Mouse (Mus musculus) cortical plate, adult 2 months (tissue): ENCODE results near the gene Smim24.

Source experiments
- CTCF ChIP-seq: fragments of 200-500 bp; IDR thresholded peaks from 2 replicates; pipeline ENCODE4 v1.5.1; 2011; ENCODE audit warnings: mild to moderate bottlenecking, control low read depth, low read length; ENCODE audit not compliant: insufficient read depth; ENCODE audit errors: extremely low read depth
- POLR2A ChIP-seq: fragments of 200-500 bp; IDR thresholded peaks from 2 replicates; pipeline ENCODE4 v1.6.1; 2011; ENCODE audit warnings: mild to moderate bottlenecking, low read length, control low read depth; ENCODE audit not compliant: insufficient read depth; ENCODE audit errors: extremely low read depth

DNA sequence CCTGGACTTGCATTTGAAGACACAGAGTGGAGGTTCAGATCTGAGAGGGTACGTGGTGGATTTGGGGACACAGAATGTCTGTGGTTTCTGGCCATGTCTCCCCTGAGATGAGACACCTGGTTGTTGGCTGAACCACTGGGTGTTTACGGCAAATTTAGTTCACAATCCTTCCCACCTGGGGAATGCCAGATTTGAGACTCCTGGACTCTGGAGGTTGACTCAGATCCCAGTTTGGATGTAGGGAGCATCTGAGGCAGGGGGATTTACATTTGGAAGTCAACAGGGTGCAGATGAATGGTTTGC, 15.5 kb upstream of the Smim24 start:
- no peak for TF ChIP-seq CTCF
- TF ChIP-seq POLR2A = no peak
